Mouse (Mus musculus): Measurements from ENCODE around the gene Zfp503.

Zfp503 gene

DNA sequence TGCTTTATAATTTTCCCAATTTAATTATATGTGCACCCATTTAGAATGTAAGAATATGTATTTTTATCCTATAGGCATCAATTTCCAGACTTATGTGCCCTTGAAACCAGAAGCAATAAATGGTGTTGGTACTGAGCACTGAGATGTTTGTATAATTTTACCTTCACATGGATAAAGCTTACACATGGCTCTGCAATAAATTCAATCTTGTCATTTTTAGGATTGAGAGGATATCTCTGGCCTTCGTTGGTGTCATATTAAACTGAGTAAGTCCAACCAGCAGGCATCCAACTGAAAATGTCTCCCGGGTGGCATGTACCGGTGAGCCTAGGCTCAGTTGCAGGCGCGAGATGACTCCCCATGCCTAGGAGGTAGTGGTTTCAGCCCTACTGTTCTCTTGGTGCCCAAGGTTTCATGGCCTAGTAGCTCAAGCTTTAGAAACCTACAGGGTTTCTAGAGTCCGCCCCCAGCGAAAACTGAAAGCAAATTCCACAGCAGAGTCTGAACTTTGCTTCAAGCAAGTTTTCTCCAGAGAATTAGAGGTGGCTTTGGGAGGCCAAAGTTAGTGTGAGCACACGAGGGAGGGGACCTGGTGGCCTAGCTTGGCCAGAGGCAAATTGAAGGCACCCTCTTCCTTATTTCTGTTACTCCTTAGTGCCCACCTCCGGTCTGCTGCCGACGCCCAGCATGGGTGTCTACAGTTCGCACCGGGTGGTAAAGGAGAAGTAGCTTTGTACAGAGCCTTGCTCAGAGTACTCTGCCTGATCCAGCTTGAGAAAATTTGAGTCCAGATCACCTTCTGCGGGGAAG lies 4.1 kb upstream of the Zfp503 start:
- peak; percentile 52 for DNase-seq

- DNase-seq = no peak
These were observed 3.0 kb upstream of the Zfp503 start for GRCm38 (mm10) chr14:21992321-21992885.

DNA sequence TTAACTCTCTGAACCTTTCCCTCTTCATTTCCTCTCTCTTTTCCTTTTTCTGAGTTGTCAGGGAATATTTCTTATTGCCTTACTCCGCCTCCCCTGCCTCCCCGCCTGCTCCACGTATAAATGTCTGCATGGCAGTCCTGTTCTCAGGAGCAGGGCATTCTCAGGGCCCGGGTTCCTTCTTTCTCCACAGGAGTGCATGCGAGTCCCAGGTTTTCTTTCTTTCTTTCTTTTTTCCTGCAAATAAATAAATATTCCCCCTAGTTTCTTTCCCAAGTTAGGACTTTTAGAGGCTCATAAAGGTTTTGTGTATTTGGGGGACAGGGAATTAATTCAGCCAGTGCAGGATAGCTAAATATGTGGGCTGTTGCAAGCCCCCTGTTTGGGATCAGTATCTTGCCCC lies 2.5 kb upstream of the Zfp503 start:
- DNase-seq = no peak

DNA sequence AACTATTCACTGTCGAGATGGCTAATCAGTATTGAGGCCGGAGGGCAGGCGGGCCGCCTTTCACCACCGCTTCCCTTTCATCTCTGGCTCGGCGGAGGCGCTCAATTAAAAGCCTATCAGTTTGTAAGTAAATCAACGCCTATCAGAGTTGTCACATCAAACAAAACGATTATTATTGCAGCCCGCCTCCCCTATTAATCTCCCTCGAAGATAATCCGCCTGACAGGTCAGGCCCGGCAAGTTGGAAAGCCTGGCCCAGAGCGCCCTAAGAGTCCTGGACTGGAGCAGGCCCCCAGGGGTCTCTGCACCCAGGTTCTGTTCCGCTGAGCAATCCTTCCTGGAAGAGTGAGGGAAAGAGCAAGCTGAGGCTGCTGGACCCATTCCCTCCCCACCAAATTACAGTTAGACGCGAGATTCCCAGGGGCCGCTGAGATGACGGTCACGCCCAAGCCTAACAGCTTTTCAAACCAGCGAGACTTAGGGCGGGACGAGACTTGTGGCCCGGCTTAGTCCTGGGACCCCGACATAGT lies 1.9 kb upstream of the Zfp503 start:
- peak; percentile 68 for DNase-seq

- peak; percentile 49 for DNase-seq
These were observed 1.1 kb upstream of the Zfp503 start for GRCm38 (mm10) chr14:21990321-21991021.

DNA sequence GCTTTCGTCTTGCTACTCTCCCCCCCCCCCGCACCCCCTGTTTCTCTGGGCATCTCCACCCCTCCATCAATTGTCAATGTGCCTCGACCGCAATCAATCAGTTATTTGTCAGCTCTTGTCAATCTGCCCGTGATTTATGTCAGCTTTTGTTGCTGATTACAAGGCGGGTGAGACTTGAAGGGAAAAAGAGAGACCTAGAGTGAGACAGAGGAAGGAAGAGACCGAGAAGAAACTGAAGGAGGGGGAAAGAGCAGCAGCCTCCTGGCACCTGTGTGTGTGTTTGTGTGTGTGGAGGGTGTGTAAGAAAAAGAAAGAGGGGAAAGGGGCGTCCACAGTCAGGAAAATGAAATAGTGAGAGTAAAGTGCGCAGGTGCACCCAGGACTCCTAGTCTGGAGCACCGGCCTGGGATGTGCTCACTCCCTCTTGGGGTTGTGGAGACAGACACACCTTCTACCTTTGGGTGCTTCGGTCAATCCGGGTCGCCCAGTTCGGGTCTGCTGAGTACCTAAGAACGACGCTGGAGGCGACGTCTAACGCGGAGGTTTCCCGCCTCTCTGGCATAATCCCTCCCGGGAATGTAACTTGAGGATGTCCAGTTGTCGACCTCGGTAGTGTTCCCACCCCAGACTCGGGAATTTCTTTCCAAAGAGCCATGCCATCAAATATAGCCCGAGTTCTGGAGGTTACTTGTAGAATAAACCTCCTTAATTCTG lies 667 bp downstream of the Zfp503 start:
- DNase-seq = peak; percentile 50

DNA sequence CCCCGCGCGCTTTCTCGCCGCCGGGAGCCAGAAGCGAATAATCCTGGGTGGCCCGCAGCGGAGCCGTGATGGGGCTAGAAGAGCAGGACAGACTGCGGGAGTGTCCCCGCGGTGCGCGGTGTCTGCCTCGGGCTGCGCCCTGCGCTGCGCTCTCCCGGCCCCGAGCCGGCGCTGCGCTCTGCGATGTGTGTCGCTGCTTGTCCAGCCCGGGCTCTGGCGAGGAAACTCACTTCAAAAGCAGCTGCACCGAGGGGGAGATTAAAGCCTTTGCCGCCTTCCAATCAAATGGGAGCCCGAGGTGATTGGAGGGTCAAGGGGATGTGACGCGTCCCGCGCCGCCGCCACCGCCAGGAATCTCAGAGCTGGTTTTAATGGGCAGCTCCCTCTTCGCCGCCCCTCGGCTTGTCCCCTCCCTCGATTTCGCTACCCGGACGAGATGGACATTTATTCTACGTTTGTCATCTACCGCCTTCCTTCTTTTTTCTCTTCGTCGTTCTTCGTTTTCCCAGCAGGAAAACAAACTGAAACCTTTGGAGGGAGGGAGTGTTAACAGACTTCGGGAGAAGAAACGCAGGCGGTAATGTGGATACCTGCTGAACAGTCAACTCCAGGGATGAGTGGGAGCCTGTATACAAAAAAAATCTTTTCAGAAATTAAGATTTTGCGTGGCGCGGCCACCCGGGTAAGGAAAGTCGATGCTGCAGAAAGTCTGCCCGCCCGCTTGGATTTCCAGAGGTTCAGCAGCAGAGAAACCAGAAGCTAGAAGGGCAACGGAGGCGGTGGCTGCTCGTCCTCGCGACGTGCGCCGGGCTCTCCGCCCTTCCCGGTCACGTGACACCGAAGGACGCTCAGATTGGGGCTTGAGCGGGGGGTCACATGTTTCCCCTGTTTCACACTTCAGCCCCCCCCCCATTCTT lies 1.5 kb downstream of the Zfp503 start:
- DNase-seq = peak; percentile 97

DNA sequence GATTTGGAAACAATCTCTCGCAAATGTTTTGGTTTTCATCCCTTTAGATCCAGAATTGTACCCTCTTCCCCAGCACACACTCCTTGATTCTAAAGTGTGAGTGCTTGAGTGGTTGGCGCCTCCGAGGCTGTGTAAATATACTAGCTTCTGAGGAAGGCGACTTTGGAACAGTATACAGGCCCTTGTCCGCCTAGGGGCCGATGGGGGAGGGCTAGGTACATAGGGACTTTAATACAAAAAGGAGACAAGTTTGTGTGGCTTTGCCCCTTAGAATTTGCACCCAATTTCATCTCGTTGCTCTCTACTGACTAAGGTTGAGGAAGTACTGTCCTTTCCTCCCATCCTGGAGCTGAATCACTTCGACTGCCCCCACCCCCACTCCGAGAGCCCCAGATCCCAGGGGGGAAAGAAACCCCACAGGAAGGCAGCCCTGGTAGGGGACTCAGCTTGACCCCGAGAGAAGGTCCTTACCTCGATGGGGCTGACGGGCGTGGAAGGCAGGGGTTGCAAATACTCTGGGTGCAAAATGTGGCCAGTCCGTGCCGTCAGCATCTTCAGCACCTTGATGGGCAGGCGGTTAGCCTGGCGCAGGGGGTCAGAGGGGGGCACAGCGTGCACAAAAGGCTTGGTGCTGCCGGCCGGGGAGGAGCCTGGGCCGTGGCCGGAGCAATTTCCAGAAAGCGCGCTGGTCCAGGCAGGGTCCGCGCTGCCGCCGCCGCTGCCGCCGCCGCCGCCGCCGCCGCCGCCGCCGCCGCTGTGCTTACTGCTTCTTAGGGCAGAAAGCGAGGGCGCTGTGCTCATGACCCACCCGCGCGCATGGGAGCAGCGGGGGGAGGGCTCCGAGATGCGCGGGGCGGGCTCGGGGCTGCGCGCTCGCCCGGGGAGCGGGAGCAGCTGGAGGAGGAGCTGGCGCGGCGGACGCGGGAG lies 2.4 kb downstream of the Zfp503 start:
- DNase-seq = peak; percentile 69

DNA sequence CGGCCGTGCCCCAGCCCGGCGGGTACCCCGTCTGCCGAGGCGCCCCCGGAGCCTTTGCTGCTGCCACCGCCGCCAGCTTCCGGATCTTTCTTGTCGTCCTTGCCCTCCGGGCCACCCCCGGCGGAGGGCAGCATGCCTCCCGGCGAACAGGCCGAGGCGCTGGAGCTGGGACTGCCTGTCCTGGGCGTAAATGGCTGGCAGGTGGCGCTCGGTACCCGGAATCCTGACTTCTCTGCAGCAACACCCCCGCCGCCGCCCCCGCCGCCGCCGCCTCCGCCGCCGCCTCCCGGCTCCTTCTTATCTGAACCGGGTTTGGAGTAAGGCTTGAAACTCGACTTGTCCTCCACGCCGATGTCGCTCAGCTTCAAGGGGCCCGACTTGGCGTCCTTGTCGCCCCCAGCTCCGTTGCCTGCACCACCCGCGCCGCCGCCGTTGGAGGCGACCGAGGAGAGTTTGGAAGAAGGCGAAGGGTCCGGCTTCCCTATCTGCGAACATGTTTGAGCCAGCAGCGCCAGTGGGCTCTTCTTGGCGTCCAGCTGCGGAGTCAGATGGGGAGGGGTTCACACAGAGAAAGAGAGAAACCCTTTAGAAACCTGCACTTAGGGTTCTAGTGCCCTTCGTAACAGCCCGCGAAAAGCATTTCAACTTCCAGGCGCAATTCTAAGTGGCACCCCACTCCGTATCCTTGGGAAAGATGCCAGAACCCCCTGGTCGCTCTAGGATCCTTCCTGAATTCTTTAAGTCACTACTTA lies 3.2 kb downstream of the Zfp503 start:
- peak; percentile 91 for DNase-seq

DNA sequence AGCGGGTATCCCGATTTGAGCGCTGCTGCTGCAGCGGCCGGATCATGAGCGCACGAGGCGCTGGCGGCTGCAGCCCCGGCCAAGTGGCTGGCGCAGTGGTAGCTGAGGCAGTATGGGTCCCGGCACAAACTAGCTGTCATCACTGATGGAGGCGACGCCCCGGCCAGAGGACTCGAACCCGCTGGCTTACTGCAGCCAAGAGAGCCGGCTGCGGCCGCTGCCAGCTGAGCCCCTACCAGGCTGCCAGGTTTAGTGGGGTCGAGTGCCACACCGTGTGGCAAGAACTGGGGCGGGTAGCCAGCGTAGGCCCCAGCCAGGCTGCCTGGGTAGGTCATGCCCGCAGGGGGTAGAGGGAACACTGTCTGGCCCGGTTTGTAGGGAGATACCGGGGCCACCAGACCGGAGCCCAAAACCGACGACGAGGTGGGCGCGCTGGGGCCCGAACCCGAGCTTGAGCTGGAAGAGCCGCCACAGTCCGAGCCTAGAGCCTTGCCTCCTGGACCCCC lies 3.9 kb downstream of the Zfp503 start:
- peak; percentile 48 for DNase-seq

GRCm38 (mm10) chr14:21984757-21985425 lies 4.5 kb downstream of the Zfp503 start:
- DNase-seq = peak; percentile 58

GRCm38 (mm10) chr14:21983950-21984730 lies 5.3 kb downstream of the Zfp503 start:
- no peak for DNase-seq

DNA sequence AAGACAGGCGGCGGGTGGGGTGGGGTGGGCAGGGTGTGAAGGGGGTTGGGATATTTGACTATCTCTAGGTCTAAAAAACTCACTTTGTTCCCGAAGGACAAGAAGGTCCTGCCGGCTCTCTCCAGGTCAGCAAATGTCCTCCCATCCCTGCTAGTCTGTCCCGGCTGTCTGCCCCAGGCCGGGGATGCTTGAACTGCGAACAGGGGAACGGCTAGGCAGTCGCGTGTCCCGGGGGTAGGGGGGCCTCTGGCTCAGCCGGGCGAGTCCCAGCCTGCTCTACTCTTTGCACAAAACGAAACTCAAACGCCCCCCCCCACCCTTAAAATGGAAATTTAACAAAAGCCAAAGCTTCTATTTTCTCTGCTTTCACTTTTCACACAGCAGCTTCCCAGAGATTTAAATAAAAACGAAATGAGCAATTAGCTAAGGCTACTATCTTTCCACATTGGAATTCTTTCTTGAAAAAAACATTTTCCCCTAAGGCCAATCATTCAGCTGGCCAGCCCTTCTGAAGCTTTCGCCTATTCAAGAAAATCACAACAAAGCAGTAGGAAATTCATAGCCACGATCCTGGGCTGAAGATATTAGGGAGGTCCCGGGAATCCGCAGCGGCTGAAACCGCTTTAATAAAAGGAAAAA lies 6.0 kb downstream of the Zfp503 start:
- peak; percentile 48 for DNase-seq

DNA sequence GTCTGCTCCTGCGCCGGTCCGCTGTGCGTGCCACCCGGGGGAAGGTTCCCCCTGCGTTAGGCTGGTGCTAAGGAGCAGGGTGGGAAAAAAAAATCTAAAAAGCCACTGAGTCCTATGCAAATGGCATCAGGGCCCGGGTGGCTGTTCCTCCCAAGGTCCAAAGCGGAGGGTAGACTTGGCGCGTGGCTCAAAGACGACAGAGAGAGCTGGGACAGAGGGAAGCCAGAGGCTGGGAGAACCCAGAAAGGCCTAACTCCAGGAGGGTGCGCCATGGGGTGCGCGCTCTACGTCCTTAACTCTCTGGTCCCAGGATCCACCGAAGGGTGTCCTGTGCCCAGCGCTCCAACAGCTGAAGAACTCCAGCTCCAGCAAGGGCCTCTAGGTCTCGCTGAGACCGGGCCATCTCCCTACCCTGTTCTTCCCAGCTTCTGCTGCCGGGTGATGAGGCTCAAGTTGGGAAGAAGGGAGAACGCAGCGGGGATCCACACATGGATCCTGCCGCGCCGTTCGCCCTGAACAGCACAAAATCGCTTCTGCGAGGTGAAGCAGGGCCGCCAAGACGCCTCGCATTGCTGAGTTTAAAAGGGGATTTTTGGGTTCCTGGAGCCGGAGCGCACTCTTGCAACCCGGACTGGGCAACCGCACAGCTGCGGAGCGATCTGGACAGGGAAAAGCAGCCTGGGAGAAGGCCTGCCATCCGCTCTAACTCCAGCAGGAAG lies 6.7 kb downstream of the Zfp503 start:
- DNase-seq = peak; percentile 53

DNA sequence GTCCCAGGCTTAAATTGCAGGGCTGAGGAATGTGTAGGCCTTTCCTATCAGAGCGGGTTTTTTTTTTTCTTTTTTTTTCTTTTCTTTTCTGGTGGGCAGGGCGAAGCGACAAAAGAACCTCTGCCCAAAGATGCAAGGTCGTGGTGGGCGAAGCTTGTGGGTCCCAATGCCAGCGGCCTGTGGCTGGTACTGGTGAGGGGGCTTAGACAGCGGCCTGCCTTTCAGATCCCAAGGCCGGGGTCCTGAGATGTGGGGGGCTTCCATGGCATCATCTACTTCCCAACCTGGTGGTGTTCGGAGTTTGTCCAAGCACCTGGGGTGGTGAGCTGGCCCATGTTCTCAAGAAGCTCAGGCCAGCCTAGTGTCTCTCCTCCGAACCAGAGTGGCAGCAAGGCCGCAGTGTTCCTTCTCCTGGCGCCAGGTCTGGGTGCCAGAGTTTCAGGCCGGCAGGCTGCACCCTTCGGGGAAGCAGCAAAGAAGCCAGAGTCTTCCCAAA lies 7.3 kb downstream of the Zfp503 start:
- DNase-seq = peak; percentile 44

DNA sequence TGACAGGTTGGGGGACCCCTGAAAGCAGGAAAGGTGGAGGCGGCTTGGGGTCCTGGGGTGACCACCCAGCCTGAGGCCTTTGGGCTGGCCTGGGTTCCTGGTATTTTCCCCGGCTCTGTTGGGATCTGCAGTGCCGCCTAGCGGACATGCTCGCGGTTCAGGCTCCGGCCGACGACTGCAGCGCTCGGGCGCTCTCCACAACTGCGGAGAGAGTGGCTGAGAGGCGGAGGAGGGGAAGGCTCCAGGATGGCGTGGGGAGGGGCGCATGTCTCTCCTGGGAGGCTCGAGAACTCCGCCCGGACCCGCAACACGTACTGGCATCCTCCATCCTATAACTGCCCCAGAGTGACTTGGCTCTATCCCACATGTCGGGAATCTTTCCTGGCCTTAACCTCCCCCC lies 7.9 kb downstream of the Zfp503 start:
- peak; percentile 91 for DNase-seq

GRCm38 (mm10) chr14:21968978-21969377 lies 20.4 kb downstream of the Zfp503 start:
- DNase-seq = peak; percentile 91

All from lung, postnatal 14 days (tissue).